Mouse (Mus musculus) ZHBTc4 (cell line): ENCODE measurements around the gene Mafg.
"Not testable (repeated sequence)": the region's sequence is repeated elsewhere in the genome, so short reads cannot be mapped to it uniquely, and the experiment has no call there.

Experiments
- DNase-seq: peaks from one replicate; pipeline ENCODE4 v3.0.0-alpha.2; 2011; ENCODE audit warnings: low read depth, low spot score

The Mafg gene

GRCm38 (mm10) chr11:120598283-120598989, 35.0 kb downstream of the Mafg start, which contains the start of the genes Alyref and Anapc11:
Gene Alyref (minus strand): TSS chr11:120598365.
Gene Anapc11 (plus strand): TSS chr11:120598421.
- DNase-seq: peak; percentile 98

- DNase-seq: peak; percentile 54
These were observed 35.9 kb downstream of the Mafg start for GRCm38 (mm10) chr11:120597240-120598235.

GRCm38 (mm10) chr11:120588531-120588930, 44.9 kb downstream of the Mafg start:
- DNase-seq: no peak

- peak; percentile 39 for DNase-seq
These were observed 49.5 kb downstream of the Mafg start for GRCm38 (mm10) chr11:120583937-120584336.

- not testable (repeated sequence) for DNase-seq
These were observed 50.5 kb downstream of the Mafg start for GRCm38 (mm10) chr11:120582982-120583293.

GRCm38 (mm10) chr11:120582268-120582981, 51.0 kb downstream of the Mafg start:
- DNase-seq: peak; percentile 57

- DNase-seq: peak; percentile 90
These were observed 51.7 kb downstream of the Mafg start, which contains the start of gene Arhgdia for GRCm38 (mm10) chr11:120581490-120582267. Gene Arhgdia (minus strand): TSS chr11:120581624.

- peak; percentile 61 for DNase-seq
These were observed 52.5 kb downstream of the Mafg start for GRCm38 (mm10) chr11:120580871-120581331.

GRCm38 (mm10) chr11:120580190-120580589, 53.2 kb downstream of the Mafg start:
- DNase-seq: peak; percentile 29

- DNase-seq: peak; percentile 87
These were observed 53.9 kb downstream of the Mafg start for GRCm38 (mm10) chr11:120579316-120580107.

- no peak for DNase-seq
These were observed 54.6 kb downstream of the Mafg start for GRCm38 (mm10) chr11:120578694-120579243.

GRCm38 (mm10) chr11:120578024-120578693, 55.2 kb downstream of the Mafg start:
- DNase-seq: no peak

GRCm38 (mm10) chr11:120577211-120578023, 56.0 kb downstream of the Mafg start:
- DNase-seq: peak; percentile 60

- no peak for DNase-seq
These were observed 56.9 kb downstream of the Mafg start for GRCm38 (mm10) chr11:120576365-120576981.

GRCm38 (mm10) chr11:120575940-120576339, 57.5 kb downstream of the Mafg start:
- no peak for DNase-seq
